Mouse (Mus musculus): ENCODE measurements around the gene Prkd2.

The Prkd2 gene

GRCm38 (mm10) chr7:16869497-16869896, 26.8 kb downstream of the Prkd2 start:
- DNase-seq: peak; percentile 97

GRCm38 (mm10) chr7:16871600-16871999, 28.9 kb downstream of the Prkd2 start:
- DNase-seq: no peak

- DNase-seq: no peak
Measured at GRCm38 (mm10) chr7:16872478-16872877, 29.8 kb downstream of the Prkd2 start.

GRCm38 (mm10) chr7:16873392-16873791, 30.7 kb downstream of the Prkd2 start:
- DNase-seq: no peak

- DNase-seq: peak; percentile 85
Measured at GRCm38 (mm10) chr7:16874190-16874589, 31.5 kb downstream of the Prkd2 start.

GRCm38 (mm10) chr7:16874756-16875309, 32.1 kb downstream of the Prkd2 start:
- peak; percentile 100 for DNase-seq

- no peak for DNase-seq
Measured at GRCm38 (mm10) chr7:16875310-16875325, 32.4 kb downstream of the Prkd2 start, which contains the start of gene Dact3. TSS of gene Dact3 (plus strand) at chr7:16875317.

- no peak for DNase-seq
Measured at GRCm38 (mm10) chr7:16875326-16875725, 32.6 kb downstream of the Prkd2 start.

- no peak for DNase-seq
Measured at GRCm38 (mm10) chr7:16876006-16876405, 33.3 kb downstream of the Prkd2 start.

- DNase-seq: no peak
Measured at GRCm38 (mm10) chr7:16876608-16877007, 33.9 kb downstream of the Prkd2 start.

GRCm38 (mm10) chr7:16877717-16878116, 35.0 kb downstream of the Prkd2 start:
- no peak for DNase-seq

GRCm38 (mm10) chr7:16879796-16880547, 37.3 kb downstream of the Prkd2 start:
- DNase-seq: peak; percentile 83

- DNase-seq: no peak
Measured at GRCm38 (mm10) chr7:16880615-16881014, 37.9 kb downstream of the Prkd2 start.

GRCm38 (mm10) chr7:16883162-16883561, 40.5 kb downstream of the Prkd2 start:
- DNase-seq: no peak

- DNase-seq: no peak
Measured at GRCm38 (mm10) chr7:16884334-16884733, 41.6 kb downstream of the Prkd2 start.

- no peak for DNase-seq
Measured at GRCm38 (mm10) chr7:16885271-16885776, 42.6 kb downstream of the Prkd2 start.

- DNase-seq: no peak
Measured at GRCm38 (mm10) chr7:16885905-16886304, 43.2 kb downstream of the Prkd2 start.

- DNase-seq: no peak
Measured at GRCm38 (mm10) chr7:16890536-16890935, 47.8 kb downstream of the Prkd2 start.

- no peak for DNase-seq
Measured at GRCm38 (mm10) chr7:16890944-16891343, 48.2 kb downstream of the Prkd2 start.

GRCm38 (mm10) chr7:16891641-16892351, 49.1 kb downstream of the Prkd2 start, which contains the start of gene Gng8:
TSS of gene Gng8 (plus strand) at chr7:16891786.
- peak; percentile 82 for DNase-seq

GRCm38 (mm10) chr7:16892352-16892730, 49.6 kb downstream of the Prkd2 start:
- DNase-seq: no peak

- no peak for DNase-seq
Measured at GRCm38 (mm10) chr7:16893612-16894011, 50.9 kb downstream of the Prkd2 start.

- DNase-seq: no peak
Measured at GRCm38 (mm10) chr7:16894279-16894678, 51.6 kb downstream of the Prkd2 start.

GRCm38 (mm10) chr7:16895000-16895399, 52.3 kb downstream of the Prkd2 start:
- DNase-seq: no peak

- DNase-seq: no peak
Measured at GRCm38 (mm10) chr7:16895511-16895910, 52.8 kb downstream of the Prkd2 start.

All from layer of hippocampus, adult 9-11 months (tissue).